Mouse (Mus musculus) spleen, adult 2 months (tissue): Measurements from ENCODE around the gene Gbx2.

ENCODE experiments used
- CTCF ChIP-seq: fragments of 200-500 bp; IDR thresholded peaks from 2 replicates; pipeline ENCODE4 v1.5.1; 2011; ENCODE audit warnings: mild to moderate bottlenecking, inconsistent platforms; ENCODE audit not compliant: insufficient read depth, insufficient read length, insufficient replicate concordance; ENCODE audit errors: extremely low read depth
- POLR2A ChIP-seq: fragments of 200-500 bp; IDR thresholded peaks from 2 replicates; pipeline ENCODE4 v1.6.1; 2011; ENCODE audit warnings: low read depth, low read length, inconsistent platforms

DNA sequence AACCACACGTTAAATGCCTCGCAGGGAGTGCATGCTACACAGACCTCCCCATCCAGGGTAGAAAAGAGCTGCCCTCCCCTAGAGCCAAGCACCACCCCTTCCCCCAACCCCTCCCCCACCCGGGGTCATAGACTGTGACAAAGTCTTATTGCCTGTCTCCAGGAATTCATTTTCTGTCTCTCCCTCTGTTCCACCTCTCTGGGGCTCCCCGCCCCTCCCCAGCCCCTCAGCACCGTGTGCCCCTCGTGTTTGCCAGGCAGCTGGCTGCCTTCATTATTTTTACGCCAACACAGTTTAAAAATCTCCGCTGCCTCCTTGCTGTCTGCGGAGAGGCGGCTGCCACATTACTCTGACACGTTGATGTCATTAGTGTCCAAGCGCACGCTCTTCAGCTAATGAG, 31.1 kb upstream of the Gbx2 start:
- TF ChIP-seq POLR2A, result no peak
- no peak for TF ChIP-seq CTCF
